Mouse (Mus musculus) olfactory bulb, adult 2 months (tissue): ENCODE measurements around the gene Tmem37.

Experiments
- CTCF ChIP-seq: fragments of 200-500 bp; IDR thresholded peaks from 2 replicates; pipeline ENCODE4 v1.5.1; 2012; ENCODE audit warnings: low read depth, mild to moderate bottlenecking, low read length, moderate library complexity; ENCODE audit not compliant: insufficient read depth
- POLR2A ChIP-seq: fragments of 200-500 bp; IDR thresholded peaks from 2 replicates; pipeline ENCODE4 v1.6.1; 2012; ENCODE audit warnings: mild to moderate bottlenecking, low read depth, low read length, moderate library complexity; ENCODE audit not compliant: insufficient read depth

DNA sequence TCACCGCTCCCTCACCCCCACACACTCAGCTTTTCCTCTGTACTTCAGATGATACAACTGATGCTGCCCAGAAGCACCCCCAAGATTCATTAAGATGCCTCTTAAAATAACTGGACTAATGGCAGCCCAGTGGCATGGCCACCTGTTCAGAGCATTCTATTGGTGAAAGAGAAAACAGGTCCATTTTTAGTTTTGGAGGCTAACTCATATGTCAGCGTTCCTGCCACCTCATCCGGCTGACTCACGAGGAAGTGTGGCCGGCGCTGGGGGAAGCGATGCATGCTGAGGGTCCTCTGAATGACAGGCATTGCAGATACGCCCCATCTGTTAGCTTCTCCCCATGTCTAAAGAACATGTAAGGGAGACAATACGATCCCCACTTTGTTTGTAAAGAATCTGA lies 35.3 kb downstream of the Tmem37 start:
- TF ChIP-seq CTCF (no peak), POLR2A (no peak)
